Mouse (Mus musculus) kidney, postnatal 14 days (tissue): ENCODE data around the gene Rps6kc1.

Experiments
- DNase-seq: peaks from one replicate; pipeline ENCODE4 v3.0.0; 2022; ENCODE audit warnings: mixed read lengths

Gene Rps6kc1

GRCm38 (mm10) chr1:190832965-190833630 lies 78.5 kb downstream of the Rps6kc1 start:
- DNase-seq: no peak

DNA sequence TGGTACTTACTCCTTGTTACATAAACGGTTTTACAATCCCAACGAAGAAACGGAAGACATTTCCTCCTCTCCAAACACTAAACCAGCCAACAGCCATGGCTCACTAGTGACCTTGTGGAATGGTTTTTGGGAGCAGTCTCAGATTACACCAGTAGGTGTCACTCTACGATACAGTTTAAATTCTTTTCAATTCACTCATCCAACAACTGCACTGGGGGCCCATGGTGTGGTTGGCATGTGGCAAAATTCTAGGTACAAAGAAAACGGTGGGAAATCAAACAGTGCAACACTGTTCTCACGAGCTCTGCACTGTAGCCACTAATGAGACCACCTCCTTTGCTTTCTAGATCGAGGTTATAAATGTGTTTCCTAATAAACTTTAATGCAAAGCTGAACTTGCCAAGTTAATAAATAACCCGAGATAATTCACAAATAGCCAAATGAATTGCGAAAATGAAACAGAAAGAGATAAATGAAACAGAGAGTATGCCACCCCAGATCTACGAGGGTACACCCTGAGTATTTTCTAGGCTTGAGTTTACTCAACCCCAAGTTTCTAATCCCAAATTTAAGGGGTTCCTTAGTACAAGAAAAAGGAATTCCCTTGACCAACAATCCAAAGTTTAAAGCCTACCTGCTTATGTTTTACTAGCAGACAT lies 79.6 kb downstream of the Rps6kc1 start:
- peak; percentile 77 for DNase-seq

DNA sequence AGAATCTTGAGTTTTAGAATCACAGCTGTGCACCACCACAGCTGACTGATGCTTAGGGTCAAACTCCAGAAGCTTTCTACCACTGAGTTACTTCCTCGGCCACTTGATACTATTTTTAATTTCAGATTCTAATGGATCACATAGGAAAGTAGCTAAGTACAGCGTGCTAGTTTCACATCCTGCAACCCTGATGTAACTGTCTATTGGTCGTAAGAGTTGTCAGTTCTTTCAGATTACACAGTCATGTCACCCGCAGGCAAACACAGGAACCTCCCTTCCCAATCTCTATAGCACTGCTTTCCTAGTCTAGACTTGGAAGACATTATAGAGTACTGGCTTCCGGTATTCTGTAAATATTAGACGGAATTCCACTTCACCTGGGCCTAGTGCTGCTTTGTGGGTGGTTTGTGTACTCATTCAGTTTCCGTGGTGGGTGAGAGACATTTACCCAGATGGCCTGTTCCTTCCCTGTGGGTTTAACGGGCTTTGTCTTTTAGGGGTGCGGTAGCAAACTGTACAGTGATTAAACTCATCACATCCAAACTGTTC lies 85.0 kb downstream of the Rps6kc1 start:
- no peak for DNase-seq

- DNase-seq: no peak
These were observed 87.8 kb downstream of the Rps6kc1 start for GRCm38 (mm10) chr1:190823745-190824144.

- DNase-seq: no peak
These were observed 95.4 kb downstream of the Rps6kc1 start for GRCm38 (mm10) chr1:190816141-190816540.

DNA sequence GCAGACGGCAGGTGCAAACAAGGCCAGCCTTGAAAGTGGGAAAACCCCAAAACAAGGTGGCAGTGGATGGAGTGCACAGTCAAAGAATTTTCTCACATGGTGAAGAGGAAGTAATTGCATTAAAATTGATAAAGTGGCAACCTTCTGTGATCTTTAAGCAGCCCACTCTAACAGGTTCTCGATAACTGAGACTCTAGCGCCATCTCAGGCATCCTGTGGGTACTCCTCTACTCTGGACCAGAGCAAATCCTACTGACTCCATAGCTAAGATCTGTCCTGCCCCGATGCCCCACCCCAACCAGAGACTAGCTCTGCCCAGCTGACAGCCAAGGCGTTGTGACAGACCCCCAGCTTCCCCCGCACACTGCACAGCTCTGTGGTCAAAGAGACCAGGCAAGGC lies 101.2 kb downstream of the Rps6kc1 start:
- DNase-seq: no peak

- no peak for DNase-seq
These were observed 102.8 kb downstream of the Rps6kc1 start for GRCm38 (mm10) chr1:190808766-190809221.

GRCm38 (mm10) chr1:190806817-190807216 lies 104.8 kb downstream of the Rps6kc1 start:
- DNase-seq: no peak

GRCm38 (mm10) chr1:190798668-190799067 lies 112.9 kb downstream of the Rps6kc1 start:
- no peak for DNase-seq

DNA sequence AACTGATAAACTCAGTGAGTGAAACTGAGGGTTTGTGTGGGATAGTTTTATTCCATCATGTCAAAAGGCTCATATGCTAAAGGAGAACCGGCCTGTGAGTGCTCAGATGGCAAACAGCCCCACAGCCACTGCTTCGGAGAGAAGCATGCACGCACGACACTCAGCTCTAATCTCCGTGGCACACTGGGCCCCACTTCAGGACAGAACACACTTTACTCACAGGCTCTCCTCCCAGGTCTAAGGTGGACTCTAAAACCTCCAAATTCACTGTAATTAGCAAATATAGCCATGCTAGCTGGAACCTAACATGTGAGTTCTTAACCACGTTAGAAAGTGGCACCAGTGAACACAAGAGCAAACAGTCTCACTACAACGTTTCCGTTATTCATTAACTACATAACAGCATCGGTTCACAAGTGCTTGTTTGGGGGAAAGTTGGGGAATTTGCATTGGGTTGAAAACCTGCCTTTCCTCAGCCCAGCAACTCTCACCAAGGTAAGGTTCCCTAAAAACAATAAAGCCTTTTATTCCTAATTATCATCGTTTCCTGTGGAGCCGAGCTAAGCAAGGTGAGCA lies 114.0 kb downstream of the Rps6kc1 start:
- DNase-seq: peak; percentile 9

DNA sequence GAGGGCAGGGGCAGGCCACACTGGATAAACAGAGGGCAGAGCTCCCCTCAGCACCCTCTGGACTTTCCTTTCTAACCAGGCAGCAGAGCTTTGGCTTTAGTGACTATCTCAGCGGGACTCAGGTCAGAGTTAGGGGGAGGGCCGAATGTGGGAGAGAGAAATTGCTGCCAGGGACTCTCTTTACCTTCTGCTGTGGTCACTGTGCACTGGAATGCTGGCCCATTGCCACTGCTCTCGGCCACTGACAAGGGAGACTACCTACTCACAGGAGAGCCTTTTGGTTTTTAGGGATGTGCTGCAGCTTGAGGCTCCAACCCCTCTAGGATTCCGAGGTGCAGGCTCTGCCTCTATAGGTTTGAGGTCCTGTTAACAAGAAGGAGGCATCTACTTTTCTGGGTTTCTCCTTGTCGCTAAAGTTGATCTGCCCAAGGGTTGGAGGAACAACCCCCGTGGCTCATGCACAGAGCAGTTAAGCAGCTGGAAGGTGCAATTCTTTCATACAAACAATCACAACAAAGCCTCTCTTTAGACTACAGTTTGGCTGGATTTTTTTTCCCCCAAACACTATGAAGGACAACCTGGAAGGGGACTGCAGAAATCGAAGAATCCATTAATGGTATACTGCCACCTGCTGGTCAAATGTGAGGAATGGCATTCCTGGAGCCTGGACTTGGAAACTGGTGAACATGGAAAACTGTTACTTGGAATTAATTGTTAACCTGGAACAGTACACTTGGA lies 114.7 kb downstream of the Rps6kc1 start:
- DNase-seq: peak; percentile 73

DNA sequence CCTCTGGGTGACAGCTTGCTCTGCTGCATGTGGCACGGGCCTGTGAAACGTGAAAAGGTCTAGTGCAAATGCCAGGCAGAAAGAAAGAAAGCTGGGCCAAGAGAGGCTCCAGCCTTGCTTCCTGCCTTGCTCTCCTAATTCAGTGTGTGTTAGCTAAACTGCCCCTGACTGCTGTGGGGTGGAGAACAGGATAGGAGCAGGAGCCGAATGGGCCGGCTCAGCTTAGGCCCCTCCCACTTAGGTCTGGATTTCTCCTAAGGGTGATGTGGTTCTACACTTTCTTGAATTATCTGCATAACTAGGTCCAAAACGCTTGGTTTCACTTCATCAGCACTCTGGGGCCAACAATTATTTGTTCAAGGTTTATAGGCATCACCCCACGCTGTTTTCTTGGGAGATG lies 119.9 kb downstream of the Rps6kc1 start:
- DNase-seq: no peak

- no peak for DNase-seq
These were observed 120.8 kb downstream of the Rps6kc1 start for GRCm38 (mm10) chr1:190790720-190791119.

DNA sequence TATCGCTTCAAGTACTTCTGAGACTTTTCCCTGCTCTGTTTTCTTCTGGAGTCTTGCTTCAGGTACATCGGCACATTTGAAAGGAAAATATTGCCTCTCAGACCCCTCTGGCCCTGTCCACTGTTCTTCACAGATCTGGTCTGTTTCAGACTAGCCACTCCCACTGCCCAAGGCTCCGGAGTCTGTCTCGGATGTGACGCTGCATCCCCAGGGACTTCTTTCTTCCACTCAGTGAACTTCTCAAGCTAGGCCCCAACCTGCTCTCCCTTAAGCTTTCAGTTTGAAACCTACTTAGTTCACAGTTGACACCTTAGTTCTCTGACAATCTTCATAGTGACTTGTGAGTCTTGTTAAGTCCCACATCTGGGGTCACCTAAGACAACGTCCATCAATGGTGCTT lies 133.9 kb downstream of the Rps6kc1 start:
- no peak for DNase-seq

DNA sequence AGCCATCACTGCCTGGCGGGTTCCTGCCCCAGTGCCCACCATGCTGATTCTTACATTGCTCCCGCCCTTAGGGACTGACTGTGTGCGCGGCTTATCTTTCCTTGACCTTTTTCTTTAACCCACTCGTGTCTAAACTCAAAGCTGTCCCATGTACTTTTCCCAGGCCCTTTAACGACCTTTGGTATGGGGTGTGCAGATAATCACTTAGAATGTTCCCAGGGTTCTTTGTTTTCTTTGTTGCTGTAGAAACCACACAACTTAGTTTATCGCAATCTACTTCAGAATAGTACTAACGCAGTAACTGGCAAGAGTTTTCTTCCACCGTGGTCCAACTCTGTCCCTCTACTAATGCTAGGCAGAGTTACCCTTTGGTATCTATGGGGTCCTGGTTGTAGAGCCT lies 135.3 kb downstream of the Rps6kc1 start:
- no peak for DNase-seq

- peak; percentile 19 for DNase-seq
These were observed 139.3 kb downstream of the Rps6kc1 start for GRCm38 (mm10) chr1:190772088-190772885.

GRCm38 (mm10) chr1:190769748-190770147 lies 141.8 kb downstream of the Rps6kc1 start:
- DNase-seq: no peak

- DNase-seq: no peak
These were observed 143.3 kb downstream of the Rps6kc1 start for GRCm38 (mm10) chr1:190768307-190768706.

- no peak for DNase-seq
These were observed 143.9 kb downstream of the Rps6kc1 start for GRCm38 (mm10) chr1:190767621-190768020.

DNA sequence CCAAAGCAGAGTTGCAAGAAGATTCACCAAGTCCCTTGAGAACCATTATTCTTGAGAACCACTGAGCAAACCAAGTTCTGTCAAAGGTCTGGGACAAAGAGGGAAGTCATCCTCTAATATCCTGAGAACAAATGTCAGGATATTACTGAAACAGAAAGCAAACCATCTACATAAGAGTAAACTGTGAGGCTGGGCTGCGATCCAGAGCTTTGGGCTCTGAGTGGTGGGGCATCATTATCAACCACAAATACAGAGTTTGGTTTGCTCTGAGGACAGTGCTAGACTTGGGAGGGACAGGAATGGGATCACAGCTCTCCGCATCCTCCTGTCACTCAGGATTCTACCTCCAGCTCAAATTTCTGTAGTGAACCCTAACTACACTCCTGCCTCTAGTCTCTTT lies 144.8 kb downstream of the Rps6kc1 start:
- no peak for DNase-seq

DNA sequence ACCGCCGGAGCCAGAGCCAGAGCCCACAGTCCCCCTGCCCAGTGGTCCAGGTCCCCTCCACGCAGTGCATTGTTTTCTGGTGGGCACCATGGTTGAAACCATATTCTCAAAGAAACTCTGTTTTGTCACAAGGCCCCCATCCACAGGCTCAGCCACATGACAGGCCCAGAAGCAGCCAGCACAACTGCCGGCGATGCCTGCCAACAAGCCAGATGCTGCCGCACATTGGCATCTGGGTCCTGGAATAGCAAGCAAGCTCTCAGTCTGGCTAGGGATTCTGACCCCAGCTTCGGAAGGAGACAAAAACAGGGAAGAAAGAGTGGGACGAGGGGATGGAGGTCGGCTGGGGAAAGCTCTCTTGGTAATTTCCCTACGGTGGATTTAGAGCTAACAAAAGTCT lies 147.8 kb downstream of the Rps6kc1 start:
- DNase-seq: no peak

DNA sequence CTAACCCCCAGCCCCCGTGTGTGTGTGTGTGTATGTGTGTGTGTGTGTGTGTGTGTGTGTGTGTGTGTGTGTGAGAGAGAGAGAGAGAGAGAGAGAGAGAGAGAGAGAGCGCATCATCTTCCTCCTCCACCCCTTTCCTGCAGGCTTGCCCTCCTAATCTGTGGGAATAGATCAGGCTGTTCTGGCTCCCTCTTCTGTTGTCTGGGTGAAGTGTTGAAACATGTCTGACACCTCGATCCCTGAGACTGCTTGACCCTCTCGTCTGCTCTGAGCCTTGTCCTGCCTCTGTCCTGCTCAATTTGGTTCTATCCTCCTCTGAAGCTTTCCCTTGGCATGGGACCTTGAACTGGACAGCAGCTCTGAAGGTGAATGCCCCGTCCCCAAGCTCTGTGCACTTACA lies 149.8 kb downstream of the Rps6kc1 start:
- DNase-seq: no peak
